Mouse (Mus musculus) stomach, embryonic 14.5 days (tissue): ENCODE results near the gene Tas1r1. TPM values are rescaled to one million over a fixed set of nuclear protein-coding genes. Genes with fewer than 3 reads are reported as not detected.
"Not testable (repeated sequence)": the region's sequence is repeated elsewhere in the genome, so short reads cannot be mapped to it uniquely, and the experiment has no call there.

Experiments
- ATAC-seq: fragments of 200-750 bp; cut with Nextera tagmentation; 2 replicates; pipeline ENCODE4 v1.8.0; 2017; ENCODE audit warnings: low read depth, moderate TSS enrichment; ENCODE audit not compliant: insufficient number of reproducible peaks, insufficient read depth, low FRiP score
- H3K27ac ChIP-seq: fragments of 300-500 bp; sonication (generic); 2 replicates; pipeline ENCODE4 v1.5.1; 2014; ENCODE audit warnings: mild to moderate bottlenecking, low read length, moderate library complexity, mixed read lengths
- H3K27me3 ChIP-seq: fragments of 300-500 bp; sonication (generic); 2 replicates; pipeline ENCODE4 v1.6.1; 2014; ENCODE audit warnings: low read length, control low read depth, mixed read lengths; ENCODE audit not compliant: control insufficient read depth, insufficient read depth
- H3K36me3 ChIP-seq: fragments of 300-500 bp; sonication (generic); 2 replicates; pipeline ENCODE4 v1.6.1; 2014; ENCODE audit warnings: mild to moderate bottlenecking, control low read depth, low read length, moderate library complexity, mixed read lengths; ENCODE audit not compliant: control insufficient read depth, insufficient read depth
- H3K4me1 ChIP-seq: fragments of 300-500 bp; sonication (generic); 2 replicates; pipeline ENCODE4 v1.6.1; 2014; ENCODE audit warnings: low read length, control low read depth, mixed read lengths; ENCODE audit not compliant: control insufficient read depth, insufficient read depth
- H3K4me2 ChIP-seq: fragments of 300-500 bp; sonication (generic); replicated peaks from 2 replicates; pipeline ENCODE4 v1.6.1; 2014; ENCODE audit warnings: low read depth, low read length, control low read depth
- H3K4me3 ChIP-seq: fragments of 300-500 bp; sonication (generic); 2 replicates; pipeline ENCODE4 v1.5.1; 2014; ENCODE audit warnings: low read depth, low read length, control low read depth
- H3K9ac ChIP-seq: fragments of 300-500 bp; sonication (generic); replicated peaks from 2 replicates; pipeline ENCODE4 v1.6.1; 2014; ENCODE audit warnings: low read depth, mild to moderate bottlenecking, control low read depth, low read length, moderate library complexity, mixed read lengths
- H3K9me3 ChIP-seq: fragments of 300-500 bp; sonication (generic); 2 replicates; pipeline ENCODE4 v1.6.1; 2016; ENCODE audit warnings: low read depth, low read length, control low read depth; ENCODE audit not compliant: control insufficient read depth
- WGBS: fragments of 180-500 bp; shearing (Covaris S2); extraction: QIAGEN DNeasy Blood & Tissue Kit; methylation state at CpG from one replicate; pipeline ENCODE4 v1.1.7; 2014; 5-methylcytosine and 5-hydroxymethylcytosine counted together
- polyA plus RNA-seq: library from polyadenylated mRNA; unstranded; fragments of >200 nt; fragmentation: Nextera tagmentation; extraction: Ambion mirVana; gene quantifications from 2 replicates; pipeline ENCODE4 v1.2.1, GENCODE M21; 2014

Tas1r1 gene
- polyA plus RNA-seq, 1 experiment from 2014 or later, result 0.30 TPM

- Histone ChIP-seq H3K9ac (peak within 1 kb of the TSS; percentile 92), H3K4me1 (peaks cover 8% of the 10 kb centered on the region; the same call in 1 of the 2 replicates), H3K27me3 (no peaks in the 10 kb centered on the region), H3K36me3 (peaks cover 28% of the 10 kb centered on the region), H3K4me3 (peak within 1 kb of the TSS; percentile 100), H3K27ac (0 out of 2 replicates have a peak within 1 kb of the TSS, but pooled peaks have one; percentile 4), H3K9me3 (no peaks in the 10 kb centered on the region), H3K4me2 (peak within 1 kb of the TSS; percentile 94)
- peak; percentile 89 for ATAC-seq
- WGBS, result under 1% methylated on average over 84 of the region's 86 CpGs
Measured at GRCm38 (mm10) chr4:152038985-152039830, 840 bp upstream of the Tas1r1 start, which contains the start of gene Nol9. TSS of gene Nol9 (plus strand) at chr4:152039321.

- not testable (repeated sequence) for H3K27me3 ChIP-seq, ATAC-seq, H3K4me3 ChIP-seq, H3K9ac ChIP-seq, H3K4me1 ChIP-seq, H3K27ac ChIP-seq, H3K36me3 ChIP-seq, H3K4me2 ChIP-seq, H3K9me3 ChIP-seq
- WGBS, result 92% methylated on average over 6 of the region's 6 CpGs
Measured at GRCm38 (mm10) chr4:152036464-152036863, 1.9 kb downstream of the Tas1r1 start.

GRCm38 (mm10) chr4:152032922-152033321 lies 5.4 kb downstream of the Tas1r1 start:
- Histone ChIP-seq H3K9ac (no peak overlapping the region), H3K9me3 (no peaks in the 10 kb centered on the region), H3K4me1 (peaks cover 5% of the 10 kb centered on the region; the same call in 1 of the 2 replicates), H3K27ac (no peak overlapping the region), H3K4me3 (no peak overlapping the region), H3K36me3 (no peaks in the 10 kb centered on the region), H3K27me3 (no peaks in the 10 kb centered on the region), H3K4me2 (no peak overlapping the region)
- WGBS, result 84% methylated on average over 13 of the region's 13 CpGs
- ATAC-seq, result no peak

GRCm38 (mm10) chr4:152029997-152030396 lies 8.4 kb downstream of the Tas1r1 start:
- H3K9me3 ChIP-seq, result no peaks in the 10 kb centered on the region
- no peaks in the 10 kb centered on the region for H3K27me3 ChIP-seq
- no peak for ATAC-seq
- no peaks in the 10 kb centered on the region for H3K36me3 ChIP-seq
- peaks cover 23% of the 10 kb centered on the region for H3K4me1 ChIP-seq
- H3K4me2 ChIP-seq, result no peak overlapping the region
- H3K9ac ChIP-seq, result no peak overlapping the region
- WGBS, result 80% methylated on average over 4 of the region's 4 CpGs
- H3K27ac ChIP-seq, result no peak overlapping the region
- H3K4me3 ChIP-seq, result no peak overlapping the region

GRCm38 (mm10) chr4:152029087-152029486 lies 9.3 kb downstream of the Tas1r1 start:
- Histone ChIP-seq H3K27ac (no peak overlapping the region), H3K4me1 (peaks cover 24% of the 10 kb centered on the region), H3K4me3 (no peak overlapping the region), H3K4me2 (no peak overlapping the region), H3K36me3 (no peaks in the 10 kb centered on the region; the same call in none of the 2 replicates), H3K9ac (no peak overlapping the region), H3K9me3 (no peaks in the 10 kb centered on the region), H3K27me3 (no peaks in the 10 kb centered on the region)
- 48% methylated on average over 5 of the region's 5 CpGs for WGBS
- ATAC-seq, result no peak

DNA sequence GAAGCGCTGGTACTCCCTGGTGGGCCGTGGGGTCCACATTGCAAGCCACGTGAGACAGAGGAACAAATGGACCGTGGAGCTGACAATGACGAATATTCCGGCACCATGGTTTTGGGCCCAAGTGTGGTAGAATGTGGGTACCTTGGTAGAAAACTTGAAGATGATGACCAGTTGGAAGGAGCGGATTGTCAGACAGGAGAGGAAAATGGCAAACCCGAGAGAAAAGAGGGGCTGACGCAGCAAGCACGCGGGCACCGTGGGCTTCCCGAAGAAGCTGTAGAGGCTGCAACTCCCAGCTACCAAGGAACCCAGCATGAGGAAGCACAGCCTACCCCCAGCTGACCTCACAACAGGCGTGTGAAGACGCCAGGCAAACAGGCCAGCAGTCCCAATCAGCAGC lies 9.9 kb downstream of the Tas1r1 start:
- 64% methylated on average over 15 of the region's 15 CpGs for WGBS
- peaks cover 1% of the 10 kb centered on the region for H3K36me3 ChIP-seq
- H3K9ac ChIP-seq, result no peak overlapping the region
- ATAC-seq, result no peak
- peak overlapping the region; percentile 86 for H3K4me2 ChIP-seq
- peaks cover 24% of the 10 kb centered on the region for H3K4me1 ChIP-seq
- no peaks in the 10 kb centered on the region for H3K27me3 ChIP-seq
- H3K4me3 ChIP-seq, result no peak overlapping the region
- no peak overlapping the region for H3K27ac ChIP-seq
- H3K9me3 ChIP-seq, result no peaks in the 10 kb centered on the region

DNA sequence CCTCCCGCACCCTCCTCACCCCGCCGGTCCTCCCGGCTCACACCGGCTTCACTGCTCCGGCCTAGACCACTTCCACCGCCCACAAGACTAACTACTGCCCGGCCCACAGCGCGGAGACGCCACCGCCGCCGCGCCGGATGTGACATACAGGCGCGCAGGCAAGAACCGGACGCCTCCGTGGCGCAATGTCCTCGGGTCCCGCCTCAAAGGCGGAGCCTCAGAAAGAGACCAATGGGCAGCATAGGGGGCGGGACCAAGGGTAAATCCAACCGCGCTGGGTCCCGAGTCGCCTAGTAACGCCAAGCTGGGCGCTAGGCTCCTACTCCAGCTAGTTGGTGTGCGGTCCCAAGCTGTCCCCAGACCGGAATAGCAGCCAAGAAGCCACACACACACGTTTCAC lies 10.8 kb downstream of the Tas1r1 start, which contains the start of gene Zbtb48:
TSS of gene Zbtb48 (minus strand) at position 148 of the 400 bp plus-strand sequence.
- H3K27ac ChIP-seq, result 0 out of 2 replicates have a peak within 1 kb of the TSS, but pooled peaks have one; percentile 56
- under 1% methylated on average over 35 of the region's 35 CpGs for WGBS

GRCm38 (mm10) chr4:152026751-152027508 lies 11.4 kb downstream of the Tas1r1 start:
- H3K27ac ChIP-seq, result 0 out of 2 replicates have a peak overlapping the region, but pooled peaks have one; percentile 56
- H3K9ac ChIP-seq, result peak overlapping the region; percentile 59
- H3K9me3 ChIP-seq, result no peaks in the 10 kb centered on the region
- H3K4me1 ChIP-seq, result peaks cover 24% of the 10 kb centered on the region
- ATAC-seq, result peak; percentile 53
- 2% methylated on average over 26 of the region's 41 CpGs for WGBS
- H3K36me3 ChIP-seq, result peaks cover 12% of the 10 kb centered on the region
- H3K4me2 ChIP-seq, result peak overlapping the region; percentile 80
- H3K27me3 ChIP-seq, result no peaks in the 10 kb centered on the region
- H3K4me3 ChIP-seq, result peak overlapping the region; percentile 63

More for the DNA sequence above, 10.8 kb downstream of the Tas1r1 start, which contains the start of gene Zbtb48:
- peak; percentile 97 for ATAC-seq
- H3K4me2 ChIP-seq, result peak within 1 kb of the TSS; percentile 86
- H3K36me3 ChIP-seq, result peaks cover 9% of the 10 kb centered on the region
- peak within 1 kb of the TSS; percentile 63 for H3K4me3 ChIP-seq
- peak within 1 kb of the TSS; percentile 59 for H3K9ac ChIP-seq
- no peaks in the 10 kb centered on the region for H3K27me3 ChIP-seq
- H3K9me3 ChIP-seq, result no peaks in the 10 kb centered on the region
- peaks cover 24% of the 10 kb centered on the region for H3K4me1 ChIP-seq
